Mouse (Mus musculus): ENCODE data around the gene Dcaf6. TPM values are rescaled to one million over a fixed set of nuclear protein-coding genes. Genes with fewer than 3 reads are reported as not detected.

The Dcaf6 gene
- total RNA-seq, 2 experiments from 2014 or later, result 277 to 293 TPM

DNA sequence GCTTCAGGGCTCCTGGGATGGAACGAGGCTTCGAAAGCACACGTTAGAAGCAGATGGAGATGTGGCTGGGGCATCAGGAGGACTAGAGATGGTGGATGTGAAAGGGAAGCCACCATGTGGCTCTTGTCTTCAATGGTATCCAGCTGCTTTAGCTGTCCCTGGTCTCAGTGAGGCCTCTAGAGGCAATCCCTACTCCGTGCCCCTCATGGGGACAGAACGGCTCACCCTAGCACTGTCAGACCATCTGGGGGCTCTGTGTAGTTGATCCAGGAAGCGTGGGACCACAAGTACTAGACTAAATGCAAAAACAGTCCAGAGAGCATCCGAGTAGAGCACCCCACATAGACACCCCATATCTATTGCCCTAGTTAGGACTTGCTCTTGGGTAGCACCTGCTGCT, 138.4 kb downstream of the Dcaf6 start:
- DNase-seq (ENCODE audit: low spot score), result no peak

DNA sequence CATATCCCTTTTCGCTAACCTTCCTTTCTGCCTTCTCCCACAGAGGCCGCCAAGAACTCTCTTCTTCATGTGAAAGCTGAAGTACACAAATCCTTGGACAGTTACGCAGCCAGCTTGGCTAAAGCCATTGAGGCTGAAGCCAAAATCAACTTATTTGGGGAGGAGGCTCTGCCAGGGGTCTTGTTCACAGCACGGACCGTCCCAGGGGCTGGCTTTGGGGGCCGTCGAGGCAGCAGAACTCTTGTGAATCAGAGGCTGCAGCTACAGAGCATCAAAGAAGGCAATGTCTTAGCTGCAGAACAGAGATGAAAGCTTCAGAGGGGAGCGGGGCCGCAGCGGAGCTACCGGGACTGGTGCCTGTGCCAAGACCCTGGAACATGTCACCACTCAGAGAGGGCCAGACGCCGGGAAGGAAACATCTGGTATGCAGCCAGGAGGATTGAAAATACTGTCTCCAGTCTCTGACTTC, 138.8 kb downstream of the Dcaf6 start:
- DNase-seq (ENCODE audit: low spot score), result peak; percentile 35

DNA sequence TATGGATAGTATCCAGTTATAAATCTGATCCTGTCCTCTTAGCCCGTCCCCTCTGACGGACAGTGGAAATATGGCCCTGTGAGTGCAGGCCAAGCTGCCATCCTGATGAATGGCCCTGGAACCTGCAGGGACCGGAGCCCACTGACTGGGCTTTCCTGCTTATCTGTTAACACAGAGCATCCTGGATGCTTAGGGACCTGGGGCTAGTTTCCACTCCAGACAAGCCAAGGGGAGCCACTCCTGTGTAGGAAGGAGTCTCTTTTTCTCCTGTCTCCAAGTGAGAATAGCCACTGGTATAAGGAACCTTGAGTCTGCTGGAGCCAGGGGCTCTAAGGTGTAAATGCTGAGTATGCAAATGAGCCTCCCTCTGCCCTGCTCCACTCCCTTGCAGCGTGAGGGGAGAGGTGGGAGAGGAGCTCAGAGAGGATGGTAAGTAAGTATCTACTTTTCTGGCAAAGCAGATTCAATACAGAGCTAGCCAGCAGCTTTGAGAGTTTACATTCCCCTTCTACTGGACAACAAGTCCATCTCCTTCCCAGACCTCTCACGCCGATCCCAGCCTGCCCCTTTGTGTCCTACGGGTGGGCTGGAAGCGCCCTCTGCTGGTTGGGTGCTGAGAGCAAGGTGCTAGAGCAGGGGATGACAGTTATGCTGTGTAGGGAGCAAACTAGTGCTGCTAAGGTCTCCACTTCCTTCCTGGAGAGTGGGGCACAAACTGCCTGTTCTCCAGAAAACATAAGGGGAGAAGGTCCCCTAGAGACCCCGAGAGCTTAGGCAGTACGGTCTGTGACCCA, 139.9 kb downstream of the Dcaf6 start:
- peak; percentile 80 for DNase-seq (ENCODE audit: low spot score)

DNA sequence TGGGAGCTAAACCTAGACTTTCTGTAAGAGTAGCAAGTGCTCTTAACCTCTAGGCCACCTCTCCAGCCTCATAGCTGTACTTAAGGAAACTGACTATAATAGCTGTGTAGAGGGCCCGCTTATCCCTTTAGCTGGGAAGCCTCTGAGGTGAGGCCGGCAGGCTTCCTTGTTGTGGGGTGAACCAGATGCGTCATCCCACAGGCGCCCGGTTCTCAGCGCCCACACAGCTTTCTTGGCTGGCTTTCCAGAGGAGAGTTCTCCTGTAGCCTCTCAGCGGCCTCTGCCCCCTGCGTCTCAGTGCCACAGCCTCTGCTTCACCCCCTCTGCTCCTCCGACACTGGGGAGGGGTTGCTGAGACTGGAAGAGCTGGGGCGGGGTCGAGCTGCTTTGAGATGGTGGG, 143.9 kb downstream of the Dcaf6 start:
- DNase-seq (ENCODE audit: low spot score), result no peak

DNA sequence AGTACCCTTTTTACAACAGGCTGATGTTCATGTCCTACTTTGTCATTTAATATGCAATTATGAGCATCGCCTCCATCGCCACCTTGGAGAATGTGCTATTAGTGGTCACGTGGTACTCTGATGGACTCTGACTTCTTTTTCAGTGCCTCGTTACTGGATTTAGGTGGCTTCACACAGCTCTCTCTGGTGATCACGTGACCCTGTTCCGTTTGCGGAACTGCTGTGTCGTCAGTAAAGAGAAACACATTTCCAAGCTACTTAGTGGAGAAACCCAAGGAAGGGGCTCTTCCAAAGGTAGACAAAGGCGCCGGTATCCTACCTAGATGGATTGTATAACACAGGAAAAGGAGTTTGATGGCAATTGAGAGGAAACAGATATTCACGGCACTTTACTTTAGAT, 152.1 kb downstream of the Dcaf6 start:
- DNase-seq (ENCODE audit: low spot score), result no peak

DNA sequence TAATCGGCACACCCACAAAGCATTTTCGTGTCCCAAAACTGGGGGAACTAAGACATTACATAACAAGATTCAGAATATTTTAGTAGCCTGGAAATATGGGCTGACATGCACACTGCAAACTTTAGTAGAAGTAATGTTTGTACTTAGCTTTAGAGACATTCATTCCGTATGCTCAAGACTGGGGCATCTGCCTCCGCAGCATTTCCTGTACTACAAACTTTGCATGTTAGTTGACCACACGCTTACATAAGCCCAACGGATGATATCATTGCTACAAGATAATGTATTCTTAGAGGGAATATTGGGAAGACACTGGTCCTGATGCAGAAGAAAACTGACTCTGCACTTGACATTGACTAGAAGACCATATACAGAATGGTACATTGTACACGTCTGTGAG, 155.9 kb downstream of the Dcaf6 start:
- DNase-seq (ENCODE audit: low spot score), result no peak

DNA sequence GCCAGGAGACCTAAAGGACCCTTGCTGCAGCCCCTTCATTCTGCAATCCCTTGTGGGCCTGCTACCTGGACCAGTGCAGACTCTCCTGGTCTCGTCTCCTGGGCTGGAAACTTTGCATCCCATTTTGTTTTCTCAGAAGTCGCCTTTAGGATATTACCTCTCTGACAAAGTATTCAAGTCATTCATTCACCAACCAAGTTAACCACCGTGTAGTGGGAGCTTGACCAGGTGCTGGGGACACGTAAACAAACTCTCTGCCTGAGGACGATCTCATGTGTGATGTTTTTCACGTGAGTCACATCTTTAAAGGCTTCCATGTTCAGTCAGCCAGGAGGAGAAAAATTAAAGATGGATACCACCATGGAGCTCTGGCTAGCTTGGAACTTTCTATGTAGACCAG, 157.1 kb downstream of the Dcaf6 start:
- no peak for DNase-seq (ENCODE audit: low spot score)

DNA sequence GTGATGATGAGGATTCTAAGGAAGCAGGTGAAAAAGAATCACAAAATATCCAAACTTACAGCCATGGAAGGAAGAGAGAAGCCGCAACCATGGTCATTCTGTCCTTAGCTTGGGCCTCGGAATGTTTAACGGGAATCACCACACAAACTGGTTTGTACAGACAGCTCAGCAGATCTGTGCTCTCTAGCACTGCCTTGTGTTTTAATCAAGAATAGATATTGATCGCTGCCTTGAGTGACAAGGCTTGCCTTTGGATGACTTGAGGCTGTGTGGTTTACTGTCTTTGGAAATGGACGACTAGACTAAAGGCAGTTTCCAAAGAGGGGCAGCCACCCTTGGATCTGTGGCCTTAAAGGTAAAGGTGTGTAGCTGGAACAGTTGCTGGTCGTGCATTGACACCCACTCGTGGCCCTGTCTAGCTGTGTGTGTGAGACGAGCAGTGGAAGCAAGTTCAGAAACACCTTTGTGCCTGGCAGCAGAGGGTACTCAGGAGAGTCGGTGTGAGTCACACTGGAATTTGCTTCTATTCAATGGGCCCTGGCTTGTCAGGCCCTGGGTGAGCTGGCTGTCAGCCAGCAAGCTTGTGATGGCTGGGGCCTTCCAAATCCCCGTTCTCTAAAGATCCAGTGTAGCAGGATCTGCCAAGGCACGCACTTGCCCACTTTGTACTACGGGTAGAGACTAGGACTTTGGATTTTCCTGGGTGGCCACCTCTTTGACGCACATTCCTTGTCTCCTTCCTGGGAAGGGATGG, 157.6 kb downstream of the Dcaf6 start:
- no peak for DNase-seq (ENCODE audit: low spot score)

DNA sequence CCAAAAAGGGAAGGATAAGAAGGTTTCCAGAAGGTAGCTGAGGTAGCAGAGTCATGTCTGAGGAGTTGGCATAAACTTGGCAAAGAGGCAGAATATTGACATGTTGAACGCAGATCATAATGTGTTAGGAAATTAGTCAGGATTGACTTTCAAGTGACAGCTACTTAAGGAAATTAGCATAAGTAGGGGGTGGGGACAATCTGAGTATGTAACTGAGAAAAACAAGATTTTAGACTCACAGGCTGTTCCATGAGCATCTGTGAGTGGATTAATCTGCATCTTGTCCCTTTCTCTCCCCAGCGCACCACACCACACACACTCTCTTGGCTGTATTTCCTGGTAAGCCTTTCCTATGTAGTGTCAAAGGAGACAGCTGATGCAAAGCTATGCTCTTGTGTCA, 158.7 kb downstream of the Dcaf6 start:
- no peak for DNase-seq (ENCODE audit: low spot score)

DNA sequence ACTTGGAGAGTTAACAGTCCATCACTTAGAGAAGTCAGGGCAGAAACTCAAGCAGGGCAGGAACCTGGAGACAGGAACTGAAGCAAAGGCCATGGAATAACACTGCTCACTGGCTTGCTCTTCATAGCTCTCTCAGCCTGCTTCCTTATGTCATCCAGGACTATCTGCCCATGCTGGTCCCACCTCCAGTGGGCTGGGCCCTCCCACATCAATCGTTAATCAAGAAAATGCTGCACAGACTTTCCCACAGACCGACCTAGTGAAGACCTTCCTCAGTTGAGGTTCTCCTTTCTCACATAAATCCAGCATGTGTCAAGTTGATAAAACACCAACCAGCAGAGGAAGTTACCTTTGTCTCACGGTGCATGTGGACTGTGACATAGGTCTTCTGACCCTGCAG, 159.2 kb downstream of the Dcaf6 start:
- no peak for DNase-seq (ENCODE audit: low spot score)

DNA sequence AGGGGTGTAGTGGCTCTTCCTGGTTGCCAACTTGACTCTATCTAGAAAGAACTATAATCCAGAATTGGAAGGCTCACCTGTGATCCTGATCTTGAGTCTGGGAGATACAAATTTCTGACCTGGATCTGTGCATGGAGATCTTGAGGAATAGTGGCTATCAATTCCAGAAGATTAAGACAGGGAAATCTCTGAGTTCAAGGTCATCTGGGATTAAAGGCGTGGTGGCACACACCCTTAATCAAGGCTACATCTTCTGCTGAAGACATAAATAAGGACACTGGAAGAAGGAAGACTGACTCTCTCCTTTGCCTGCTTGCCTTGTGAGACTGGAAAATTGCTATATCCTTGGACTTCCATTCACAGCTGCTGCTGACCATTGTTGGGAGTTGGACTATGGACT, 164.8 kb downstream of the Dcaf6 start, which contains the start of gene Gpr161:
Gene Gpr161 (plus strand): TSS at position 301 of the 400 bp plus-strand sequence.
- DNase-seq (ENCODE audit: low spot score), result no peak

DNA sequence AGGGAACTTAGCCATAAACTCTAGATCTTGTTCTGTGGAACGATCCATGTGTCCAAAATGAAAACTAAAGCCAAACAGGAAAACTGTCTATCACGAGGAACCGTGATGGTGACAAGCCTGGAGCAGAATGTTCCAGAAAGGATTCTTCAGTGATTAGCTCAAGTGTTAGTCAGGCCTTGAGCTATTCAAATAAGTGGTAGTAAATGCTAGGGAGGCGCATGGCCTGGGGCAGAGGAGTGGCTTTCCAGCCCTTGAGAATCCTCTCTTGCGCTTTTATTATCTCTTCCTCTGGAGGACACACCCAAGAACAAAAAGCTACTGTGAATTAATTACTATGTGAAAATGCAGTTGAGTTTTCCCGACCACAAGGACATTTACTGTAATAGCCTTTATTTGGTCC, 168.7 kb downstream of the Dcaf6 start:
- peak; percentile 21 for DNase-seq (ENCODE audit: low spot score)

DNA sequence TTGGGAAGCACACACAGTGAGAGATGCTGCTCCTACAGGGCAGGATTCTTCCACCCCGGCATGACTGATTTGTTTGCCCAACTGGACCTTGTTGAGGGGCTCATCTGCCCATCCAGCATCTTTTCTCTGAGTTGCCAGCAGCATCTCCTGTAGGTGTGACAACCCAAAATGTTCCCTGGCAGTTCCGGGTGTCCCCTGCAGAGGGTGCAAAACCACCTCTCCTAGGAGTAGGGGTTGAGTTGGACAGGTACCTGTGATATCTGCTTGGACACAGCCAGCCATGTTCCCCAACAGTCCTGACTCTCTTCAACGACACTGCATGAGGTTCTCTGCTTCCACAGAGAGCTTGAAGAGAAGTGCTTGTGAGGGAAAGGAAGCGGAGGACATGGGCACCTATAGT, 170.4 kb downstream of the Dcaf6 start:
- no peak for DNase-seq (ENCODE audit: low spot score)

DNA sequence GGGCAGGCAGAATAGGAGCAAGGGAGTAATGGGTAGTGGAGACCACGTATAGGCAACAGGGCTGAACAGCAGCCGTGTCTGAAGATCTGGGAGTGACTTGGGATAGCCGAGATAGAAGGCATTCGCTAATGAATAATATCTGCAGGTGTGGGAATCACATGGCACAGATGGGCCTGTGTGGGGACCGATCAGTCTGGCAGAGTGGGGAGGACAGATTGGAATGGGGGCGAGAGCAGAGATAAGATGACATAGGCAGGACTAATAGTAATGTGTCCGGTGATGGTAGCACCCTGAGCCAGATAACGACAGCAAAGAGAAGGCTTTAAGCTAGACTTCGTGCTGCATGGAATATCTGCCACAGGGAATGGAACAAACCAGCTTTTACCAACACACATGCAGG, 172.1 kb downstream of the Dcaf6 start:
- no peak for DNase-seq (ENCODE audit: low spot score)

DNA sequence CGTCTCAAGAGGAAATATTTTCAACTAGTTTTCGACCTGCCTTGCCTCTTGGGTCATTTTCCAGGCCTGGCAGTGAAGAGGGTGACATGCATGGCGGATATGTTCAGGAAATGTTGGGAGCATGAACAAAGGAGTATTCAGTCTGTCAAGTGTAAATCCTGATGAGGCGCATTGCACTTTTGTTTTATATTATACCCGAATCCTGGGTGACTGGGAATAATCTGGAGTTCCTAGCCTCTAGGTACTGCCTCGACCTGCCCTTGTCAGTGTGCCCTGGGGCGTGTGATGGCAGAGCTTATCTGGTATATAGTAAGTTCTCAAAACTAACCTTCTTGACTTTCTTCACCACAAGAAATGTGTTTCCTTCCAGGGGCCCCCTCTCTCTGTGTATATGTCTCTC, 176.2 kb downstream of the Dcaf6 start:
- no peak for DNase-seq (ENCODE audit: low spot score)

DNA sequence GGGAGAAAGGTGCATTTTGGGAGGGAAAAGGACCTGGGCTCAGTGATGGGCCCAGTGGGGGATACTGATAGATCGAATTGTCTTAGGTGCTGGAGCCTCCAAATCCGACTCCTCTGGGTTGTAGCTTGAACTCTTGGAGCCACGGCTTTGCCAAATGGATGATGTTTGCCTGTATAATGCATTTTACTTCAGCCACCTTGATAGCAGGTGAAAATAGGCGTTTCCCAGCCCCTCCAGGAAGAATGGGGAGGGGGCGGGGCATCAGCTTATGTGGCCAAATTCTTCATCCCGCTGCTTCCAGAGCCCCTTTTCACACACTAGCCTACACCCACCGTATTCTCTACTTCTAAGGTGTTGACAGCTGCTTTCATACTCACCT, 177.3 kb downstream of the Dcaf6 start:
- no peak for DNase-seq (ENCODE audit: low spot score)

DNA sequence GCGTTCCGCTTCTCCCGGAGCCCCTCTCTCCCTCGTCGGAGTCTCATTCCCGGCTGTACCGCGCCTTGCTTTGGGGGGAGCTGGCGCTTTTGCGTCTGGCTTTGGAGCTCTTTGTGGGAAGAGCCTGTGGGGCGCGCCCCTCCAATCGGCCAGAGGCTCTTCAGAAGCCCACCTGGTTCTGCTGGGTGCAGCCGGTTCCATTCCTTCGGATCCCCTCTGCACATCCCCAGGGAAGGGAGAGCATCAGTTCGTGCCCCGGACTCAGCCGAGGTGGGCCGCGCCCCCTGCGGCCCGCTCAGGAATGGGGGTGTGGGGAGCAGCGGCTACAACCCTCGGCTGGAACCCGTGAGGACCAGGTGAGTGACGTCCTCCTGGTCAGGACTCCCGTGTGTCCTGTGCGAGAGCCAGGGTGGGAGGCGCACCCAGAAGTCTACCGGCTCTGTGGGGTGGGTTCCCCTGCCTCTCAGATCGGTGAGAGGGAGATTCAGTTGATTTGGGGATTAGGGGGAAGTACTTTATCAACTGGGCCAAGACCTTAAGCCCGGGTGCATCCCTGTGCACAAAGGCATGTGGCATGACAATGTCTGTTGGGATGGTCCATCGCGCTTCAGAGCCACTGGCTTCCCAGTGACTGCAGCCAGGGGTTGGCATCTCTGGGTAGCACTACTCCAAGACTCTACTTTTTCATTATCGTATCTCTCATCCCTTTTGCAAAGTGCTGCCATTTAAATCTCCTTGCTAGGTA, 177.9 kb downstream of the Dcaf6 start:
- no peak for DNase-seq (ENCODE audit: low spot score)

DNA sequence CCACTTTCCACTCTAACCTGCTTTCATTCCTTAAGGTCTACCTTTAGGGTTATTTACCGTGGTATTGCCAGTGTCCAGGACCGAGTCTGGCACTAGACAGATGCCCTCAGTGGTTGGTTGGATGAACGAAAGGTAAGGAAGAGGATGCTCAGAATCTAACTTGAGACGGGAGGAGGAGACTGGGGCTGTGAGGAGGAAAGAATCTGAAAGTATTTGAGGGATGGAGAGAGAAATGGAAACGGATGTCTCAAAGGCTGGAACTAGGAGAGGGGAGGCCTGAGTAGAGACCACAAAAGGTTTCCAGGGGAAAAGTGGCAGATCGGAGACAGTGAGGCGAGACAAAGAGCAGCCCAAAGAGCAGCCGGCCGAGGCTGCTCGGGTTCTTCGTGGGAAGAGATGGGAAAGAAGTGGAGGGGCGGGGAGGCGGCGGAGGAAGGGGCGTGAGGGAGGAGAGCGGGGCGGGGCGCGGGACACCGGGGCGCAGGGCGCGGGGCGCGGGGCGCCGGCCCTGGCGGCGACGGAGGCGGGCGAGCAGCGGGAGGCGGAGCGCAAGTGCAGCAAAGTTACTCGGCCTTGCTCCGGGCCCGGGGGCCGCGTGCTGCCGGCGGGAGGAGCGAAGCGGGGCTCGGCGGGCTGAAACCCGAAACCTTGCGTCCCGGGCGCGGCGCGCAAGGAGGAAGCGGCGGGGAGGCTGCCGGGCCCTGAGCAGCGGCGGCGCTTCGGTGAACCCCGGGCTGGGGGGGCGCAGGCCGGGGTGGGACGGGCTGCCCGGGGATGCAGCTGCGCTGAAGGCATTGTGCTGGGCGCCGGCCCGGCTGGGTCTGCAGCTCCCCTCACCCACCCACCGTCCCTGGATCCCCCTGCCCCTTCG, 178.7 kb downstream of the Dcaf6 start:
- DNase-seq (ENCODE audit: low spot score), result peak; percentile 70

DNA sequence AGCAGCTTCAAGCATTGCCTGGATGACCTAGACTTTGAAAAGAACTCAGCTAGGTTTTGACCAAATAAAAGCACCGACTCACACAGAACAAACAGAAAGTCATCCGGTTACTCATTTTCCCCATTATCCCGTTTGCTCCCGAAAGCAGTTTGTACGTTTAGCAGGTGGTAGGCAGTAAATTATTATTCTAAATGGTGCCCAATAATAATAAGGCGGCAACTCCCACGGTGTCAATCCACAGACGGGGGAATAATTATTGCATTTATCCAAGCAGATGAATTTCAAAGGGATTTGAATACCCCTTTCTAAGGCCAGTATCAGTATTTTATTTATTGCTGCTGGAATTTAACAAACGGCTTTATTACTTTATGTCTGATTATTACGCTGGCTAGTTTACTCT, 179.5 kb downstream of the Dcaf6 start:
- DNase-seq (ENCODE audit: low spot score), result no peak
